Mouse (Mus musculus) stomach, postnatal 0 days (tissue): Measurements from ENCODE around the gene Yars. TPM values are rescaled to one million over a fixed set of nuclear protein-coding genes. Genes with fewer than 3 reads are reported as not detected.

Experiments
- ATAC-seq: fragments of 200-750 bp; cut with Nextera tagmentation; 2 replicates; pipeline ENCODE4 v1.8.0; 2017; ENCODE audit not compliant: low FRiP score, low TSS enrichment
- DNase-seq: peaks from one replicate; pipeline ENCODE4 v3.0.0-alpha.2; 2016; ENCODE audit warnings: low spot score
- H3K27ac ChIP-seq: fragments of 300-500 bp; sonication (generic); replicated peaks from 2 replicates; pipeline ENCODE4 v1.5.1; 2014; ENCODE audit warnings: mild to moderate bottlenecking, control low read depth
- H3K27me3 ChIP-seq: fragments of 300-500 bp; sonication (generic); 2 replicates; pipeline ENCODE4 v1.6.1; 2014; ENCODE audit warnings: low read length; ENCODE audit not compliant: control insufficient read depth, insufficient read depth
- H3K36me3 ChIP-seq: fragments of 300-500 bp; sonication (generic); 2 replicates; pipeline ENCODE4 v1.6.1; 2014; ENCODE audit warnings: low read length, mixed read lengths; ENCODE audit not compliant: control insufficient read depth, insufficient read depth
- H3K4me1 ChIP-seq: fragments of 300-500 bp; sonication (generic); replicated peaks from 2 replicates; pipeline ENCODE4 v1.6.1; 2014; ENCODE audit warnings: antibody characterized with exemption; ENCODE audit not compliant: control insufficient read depth, insufficient read depth
- H3K4me2 ChIP-seq: fragments of 300-500 bp; sonication (generic); replicated peaks from 2 replicates; pipeline ENCODE4 v1.6.1; 2014; ENCODE audit warnings: low read depth, mild to moderate bottlenecking, control low read depth, moderate library complexity
- H3K4me3 ChIP-seq: fragments of 300-500 bp; sonication (generic); 2 replicates; pipeline ENCODE4 v1.5.1; 2014; ENCODE audit warnings: low read depth, low read length, control low read depth
- H3K9ac ChIP-seq: fragments of 300-500 bp; sonication (generic); 2 replicates; pipeline ENCODE4 v1.6.1; 2014; ENCODE audit warnings: mild to moderate bottlenecking, low read length, control low read depth, mixed read lengths
- H3K9me3 ChIP-seq: fragments of 300-500 bp; sonication (generic); 2 replicates; pipeline ENCODE4 v1.6.1; 2016; ENCODE audit warnings: low read length; ENCODE audit not compliant: control insufficient read depth
- CTCF ChIP-seq: IDR thresholded peaks from 2 replicates; pipeline ENCODE4 v1.5.1; 2016; ENCODE audit warnings: antibody characterized with exemption, low read depth, mild to moderate bottlenecking, moderate library complexity
- EP300 ChIP-seq: optimal IDR thresholded peaks from 2 replicates; pipeline ENCODE3; 2016; ENCODE audit warnings: antibody characterized with exemption
- WGBS: fragments of 180-500 bp; shearing (Covaris S2); extraction: QIAGEN DNeasy Blood & Tissue Kit; methylation state at CpG from one replicate; pipeline ENCODE4 v1.1.7; 2014; 5-methylcytosine and 5-hydroxymethylcytosine counted together
- polyA plus RNA-seq: library from polyadenylated mRNA; unstranded; fragments of >200 nt; fragmentation: Nextera tagmentation; extraction: Ambion mirVana; gene quantifications from 2 replicates; pipeline ENCODE4 v1.2.1, GENCODE M21; 2015

Yars gene
- polyA plus RNA-seq, 1 experiment from 2014 or later = 41.3 TPM

DNA sequence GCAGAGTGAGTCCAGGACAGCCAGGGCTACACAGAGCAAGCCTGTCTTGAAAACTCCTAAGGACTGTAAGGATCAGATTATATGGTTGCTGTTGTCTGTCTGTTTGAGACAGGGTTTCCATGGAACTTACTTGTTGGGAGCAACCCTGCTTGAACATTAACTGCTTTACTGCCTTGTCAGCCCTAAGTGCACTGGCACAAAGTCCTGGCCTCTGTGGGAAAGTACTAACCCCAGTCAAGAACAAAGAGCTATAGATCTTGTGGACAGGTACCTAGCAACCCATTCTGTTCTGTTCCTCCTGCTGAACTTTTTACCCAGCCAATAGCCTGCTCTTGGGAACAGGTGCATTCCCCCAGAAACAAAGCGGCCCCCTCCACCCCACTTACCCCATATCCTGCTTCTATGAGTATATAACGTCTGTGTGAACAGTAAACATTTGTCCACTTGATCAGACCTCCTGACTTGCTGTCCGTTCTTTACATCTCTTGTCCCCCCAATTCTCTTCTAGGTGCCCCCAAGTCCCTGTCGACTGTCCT, 38.2 kb upstream of the Yars start:
- H3K27me3 ChIP-seq = no peaks in the 10 kb centered on the region
- H3K9me3 ChIP-seq = no peaks in the 10 kb centered on the region
- H3K27ac ChIP-seq = no peak overlapping the region
- H3K4me2 ChIP-seq = no peak overlapping the region
- 60% methylated on average over 4 of the region's 4 CpGs for WGBS
- no peak for ATAC-seq
- H3K4me3 ChIP-seq = no peak overlapping the region
- TF ChIP-seq EP300 (no peak), CTCF (no peak)
- DNase-seq = no peak
- H3K9ac ChIP-seq = no peak overlapping the region
- peaks cover 3% of the 10 kb centered on the region; the same call in 1 of the 2 replicates for H3K36me3 ChIP-seq
- H3K4me1 ChIP-seq = no peaks in the 10 kb centered on the region

DNA sequence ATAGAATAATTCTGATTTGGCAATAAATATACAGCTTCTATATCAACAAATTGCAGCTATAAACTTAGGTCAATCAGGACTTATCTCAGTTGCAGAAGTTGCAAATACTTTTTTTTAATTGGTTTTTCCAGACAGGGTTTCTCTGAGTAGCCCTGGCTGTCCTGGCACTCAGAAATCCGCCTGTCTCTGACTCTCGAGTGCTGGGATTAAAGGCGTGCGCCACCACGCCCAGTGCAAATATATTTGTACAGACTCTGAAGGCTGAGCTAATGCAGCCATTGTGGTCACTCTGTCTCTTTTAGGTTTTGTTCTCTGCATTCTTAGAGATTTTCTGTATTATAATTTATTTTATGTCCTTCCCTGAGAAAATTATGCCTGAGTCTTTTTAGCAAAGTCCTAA, 32.0 kb upstream of the Yars start:
- H3K4me2 ChIP-seq = no peak overlapping the region
- 41% methylated on average over 5 of the region's 5 CpGs for WGBS
- ATAC-seq = no peak
- H3K4me1 ChIP-seq = no peaks in the 10 kb centered on the region
- H3K36me3 ChIP-seq = peaks cover 4% of the 10 kb centered on the region; the same call in 1 of the 2 replicates
- no peak for DNase-seq
- H3K27ac ChIP-seq = no peak overlapping the region
- no peak overlapping the region for H3K4me3 ChIP-seq
- TF ChIP-seq EP300 (no peak), CTCF (no peak)
- no peak overlapping the region for H3K9ac ChIP-seq
- H3K27me3 ChIP-seq = no peaks in the 10 kb centered on the region
- H3K9me3 ChIP-seq = no peaks in the 10 kb centered on the region

DNA sequence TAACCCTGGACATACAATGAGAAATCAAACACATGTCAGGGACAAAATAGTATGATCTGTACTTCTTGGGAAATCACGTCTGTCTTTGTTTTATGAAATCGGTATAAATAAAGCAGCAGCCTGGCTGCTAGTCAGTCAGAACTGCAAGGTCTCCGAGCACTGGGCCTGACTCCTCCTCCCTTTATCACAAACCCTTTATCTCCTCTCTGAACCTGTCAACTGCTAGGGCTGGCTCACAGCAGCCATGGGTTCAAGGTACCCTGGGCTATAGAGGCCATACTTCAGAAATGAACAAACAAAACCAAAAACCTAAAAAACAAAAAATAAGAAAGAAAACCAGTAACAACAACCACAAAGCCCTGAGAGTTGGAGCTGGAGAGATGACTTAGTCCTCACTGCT, 31.0 kb upstream of the Yars start:
- WGBS = 22% methylated on average over 3 of the region's 3 CpGs

DNA sequence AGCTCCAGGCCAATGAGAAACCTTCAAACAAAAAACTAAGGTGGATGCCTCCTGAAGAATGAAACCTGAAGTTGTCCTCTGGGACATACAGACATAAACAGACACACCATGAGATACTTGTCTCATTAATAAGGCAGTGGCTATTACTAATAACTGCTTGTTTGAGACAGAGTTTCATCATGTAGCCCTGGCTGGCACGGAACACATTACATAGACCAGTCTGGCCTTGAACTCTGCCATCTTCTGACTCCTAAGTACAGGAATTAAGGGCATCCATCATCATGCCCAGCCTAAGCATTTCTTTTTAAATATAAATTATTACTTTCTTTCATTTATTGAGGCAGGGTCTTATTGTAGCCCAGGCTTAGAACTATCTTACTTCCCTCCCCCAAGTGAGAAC, 28.5 kb upstream of the Yars start:
- ATAC-seq = no peak
- Histone ChIP-seq H3K27me3 (no peaks in the 10 kb centered on the region), H3K4me2 (no peak overlapping the region), H3K4me1 (no peaks in the 10 kb centered on the region), H3K4me3 (no peak overlapping the region), H3K9me3 (no peaks in the 10 kb centered on the region), H3K36me3 (peaks cover 3% of the 10 kb centered on the region; the same call in 1 of the 2 replicates), H3K27ac (no peak overlapping the region), H3K9ac (no peak overlapping the region)
- WGBS = 92% methylated on average over 1 of the region's 1 CpGs
- DNase-seq = no peak
- TF ChIP-seq EP300 (no peak), CTCF (no peak)

More for the DNA sequence above, 31.0 kb upstream of the Yars start:
- Histone ChIP-seq H3K27ac (no peak overlapping the region), H3K27me3 (no peaks in the 10 kb centered on the region), H3K4me1 (no peaks in the 10 kb centered on the region), H3K9ac (no peak overlapping the region), H3K4me3 (no peak overlapping the region), H3K4me2 (no peak overlapping the region), H3K9me3 (no peaks in the 10 kb centered on the region), H3K36me3 (peaks cover 6% of the 10 kb centered on the region; the same call in 1 of the 2 replicates)
- TF ChIP-seq EP300 = no peak
- TF ChIP-seq CTCF = no peak
- ATAC-seq (no peak; the same call in 1 of the 2 replicates), DNase-seq (no peak)

DNA sequence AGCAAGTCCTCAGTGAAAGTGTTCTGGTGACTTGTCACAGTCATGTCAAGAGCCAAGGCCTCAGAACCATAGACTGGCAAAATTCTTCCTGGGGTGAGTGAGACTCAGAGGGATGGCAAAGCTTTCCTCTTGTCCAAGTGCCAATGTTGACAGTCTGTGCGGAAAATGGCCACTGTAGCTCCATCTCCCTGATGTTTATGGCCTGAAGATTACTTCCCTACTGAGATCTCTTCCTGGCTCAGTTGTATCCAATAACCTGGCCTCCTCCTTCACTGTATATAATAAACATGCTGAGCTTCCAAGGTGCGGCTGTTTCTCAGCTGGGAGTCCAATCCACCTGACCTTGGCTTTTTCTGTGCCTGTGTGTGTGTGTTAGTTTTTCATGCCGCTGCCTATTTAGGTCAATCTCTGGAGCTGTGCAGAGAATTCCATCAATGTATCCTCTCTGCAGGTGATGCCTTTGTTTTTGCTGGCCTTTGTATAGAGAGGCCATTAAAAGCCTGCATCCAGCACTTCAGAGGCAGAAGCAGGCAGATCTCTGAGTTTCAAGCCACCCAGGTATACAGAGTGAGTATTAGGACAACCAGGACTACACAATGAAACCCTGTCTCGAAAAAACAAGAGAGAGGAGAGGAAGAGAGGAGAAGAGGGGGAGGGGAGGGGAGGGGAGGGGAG, 27.8 kb upstream of the Yars start:
- Histone ChIP-seq H3K4me2 (no peak overlapping the region), H3K4me1 (no peaks in the 10 kb centered on the region), H3K27me3 (no peaks in the 10 kb centered on the region), H3K9me3 (no peaks in the 10 kb centered on the region), H3K9ac (no peak overlapping the region), H3K36me3 (peaks cover 3% of the 10 kb centered on the region; the same call in 1 of the 2 replicates), H3K4me3 (no peak overlapping the region), H3K27ac (no peak overlapping the region)
- ATAC-seq = no peak
- no peak for TF ChIP-seq EP300
- no peak for TF ChIP-seq CTCF
- WGBS = 87% methylated on average over 4 of the region's 4 CpGs
- DNase-seq = no peak

DNA sequence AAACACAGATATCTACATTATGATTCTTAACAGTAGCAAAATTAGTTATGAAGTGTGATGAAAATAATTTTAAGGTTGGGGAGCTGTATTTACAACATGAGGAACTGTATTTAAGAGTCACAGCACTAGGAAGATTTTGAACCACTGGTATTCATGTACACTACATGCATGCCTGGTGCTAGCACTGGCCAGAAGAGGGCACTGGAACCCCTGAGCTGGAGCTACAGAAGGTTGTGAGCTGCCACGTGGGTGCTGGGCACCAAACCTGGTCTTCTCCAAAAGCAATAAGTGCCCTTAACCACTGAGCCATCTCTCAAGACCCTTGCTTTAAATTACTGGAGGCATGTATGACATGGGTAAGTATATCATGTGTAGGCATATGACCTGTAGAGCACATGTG, 17.0 kb upstream of the Yars start:
- 77% methylated on average over 1 of the region's 1 CpGs for WGBS

More for the DNA sequence above, 17.0 kb upstream of the Yars start:
- H3K4me3 ChIP-seq = no peak overlapping the region
- H3K36me3 ChIP-seq = peaks cover 5% of the 10 kb centered on the region; the same call in 1 of the 2 replicates
- no peaks in the 10 kb centered on the region for H3K4me1 ChIP-seq
- no peak overlapping the region for H3K4me2 ChIP-seq
- no peaks in the 10 kb centered on the region for H3K9me3 ChIP-seq
- DNase-seq (no peak), ATAC-seq (no peak)
- H3K27me3 ChIP-seq = no peaks in the 10 kb centered on the region
- no peak for TF ChIP-seq EP300
- peak; percentile 41 for TF ChIP-seq CTCF
- H3K27ac ChIP-seq = no peak overlapping the region
- no peak overlapping the region for H3K9ac ChIP-seq
